Mouse (Mus musculus) bone marrow, adult 2 months (tissue): ENCODE measurements around the gene Pgm2. TPM values are rescaled to one million over a fixed set of nuclear protein-coding genes. Genes with fewer than 3 reads are reported as not detected.

Experiments used
- H3K27ac ChIP-seq: fragments of 200-500 bp; 2 replicates; pipeline ENCODE4 v1.5.1; 2012; ENCODE audit warnings: low read depth, mild to moderate bottlenecking, control low read depth, inconsistent platforms, low read length; ENCODE audit not compliant: control insufficient read depth, poor library complexity, insufficient read depth
- H3K4me1 ChIP-seq: fragments of 200-500 bp; 2 replicates; pipeline ENCODE4 v1.6.1; 2011; ENCODE audit warnings: low read length; ENCODE audit not compliant: control insufficient read depth, insufficient read depth
- H3K4me3 ChIP-seq: fragments of 200-500 bp; replicated peaks from 2 replicates; pipeline ENCODE3; 2011; ENCODE audit warnings: mild to moderate bottlenecking, low read depth, low read length, control low read depth; ENCODE audit not compliant: control insufficient read depth
- CTCF ChIP-seq: fragments of 200-500 bp; IDR thresholded peaks from 2 replicates; pipeline ENCODE4 v1.5.1; 2011; ENCODE audit warnings: low read length, control low read depth; ENCODE audit not compliant: control insufficient read depth, insufficient read depth
- POLR2A ChIP-seq: fragments of 200-500 bp; IDR thresholded peaks from 2 replicates; pipeline ENCODE4 v1.6.1; 2011; ENCODE audit warnings: low read depth, mild to moderate bottlenecking, control low read depth, low read length, borderline replicate concordance; ENCODE audit not compliant: control insufficient read depth
- WGBS: fragments of 180-500 bp; shearing (Covaris S2); methylation state at CpG from one replicate; pipeline ENCODE4 v1.1.7; 2018; 5-methylcytosine and 5-hydroxymethylcytosine counted together
- polyA plus RNA-seq: library from polyadenylated mRNA; stranded (reverse); fragments of >200 nt; gene quantifications from 2 replicates; pipeline ENCODE4 v1.2.4, GENCODE M21; 2011; ENCODE audit warnings: low replicate concordance; ENCODE audit not compliant: missing spikeins, insufficient read depth, insufficient read length

Pgm2 gene
- polyA plus RNA-seq, 1 experiment, result 19.3 TPM

DNA sequence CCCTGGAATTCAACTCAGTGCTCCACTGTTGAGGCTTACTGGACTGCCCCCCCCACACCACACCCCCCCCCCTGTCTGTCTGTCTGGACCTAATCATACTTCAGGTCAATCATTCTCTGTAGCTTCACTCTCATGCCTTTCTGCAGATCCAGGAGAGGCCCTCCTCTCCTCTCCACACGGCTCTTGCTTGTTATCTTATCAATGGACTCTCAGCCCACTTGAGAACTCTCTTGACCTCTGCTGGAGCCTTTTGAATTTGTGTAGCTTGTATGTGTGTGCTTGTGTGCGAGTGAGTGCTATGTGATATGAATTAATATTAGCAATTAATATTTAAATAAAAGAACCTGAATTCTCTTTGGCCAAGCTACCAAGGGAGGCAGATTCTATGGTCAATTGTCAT is 26.6 kb upstream of the Pgm2 start:
- Histone ChIP-seq H3K4me1 (no peaks in the 10 kb centered on the region), H3K4me3 (no peak overlapping the region), H3K27ac (no peak overlapping the region)
- WGBS, result 67% methylated on average over 2 of the region's 2 CpGs
- TF ChIP-seq POLR2A (no peak), CTCF (no peak)

DNA sequence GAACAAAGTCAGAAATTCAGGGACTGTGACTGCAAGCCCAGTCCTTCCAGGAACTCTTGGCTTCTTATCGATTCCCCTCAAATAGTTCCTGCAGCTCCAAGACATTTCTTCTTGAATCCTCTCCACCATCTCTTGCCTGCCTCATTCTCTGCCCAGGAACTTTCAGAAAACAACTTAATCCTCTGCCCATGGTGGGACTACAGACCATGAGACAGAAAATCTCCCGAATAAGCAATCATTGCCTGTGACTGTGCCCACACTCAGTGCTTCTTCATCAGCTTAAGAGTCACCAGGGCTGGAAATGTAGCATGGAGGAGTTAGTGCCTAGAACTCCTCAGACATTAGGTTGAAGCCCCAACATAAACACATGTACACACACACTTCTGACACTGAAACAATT is 25.2 kb upstream of the Pgm2 start:
- no peaks in the 10 kb centered on the region for H3K4me1 ChIP-seq
- TF ChIP-seq POLR2A (no peak), CTCF (no peak)
- no peak overlapping the region for H3K27ac ChIP-seq
- 73% methylated on average over 2 of the region's 2 CpGs for WGBS
- H3K4me3 ChIP-seq, result no peak overlapping the region

DNA sequence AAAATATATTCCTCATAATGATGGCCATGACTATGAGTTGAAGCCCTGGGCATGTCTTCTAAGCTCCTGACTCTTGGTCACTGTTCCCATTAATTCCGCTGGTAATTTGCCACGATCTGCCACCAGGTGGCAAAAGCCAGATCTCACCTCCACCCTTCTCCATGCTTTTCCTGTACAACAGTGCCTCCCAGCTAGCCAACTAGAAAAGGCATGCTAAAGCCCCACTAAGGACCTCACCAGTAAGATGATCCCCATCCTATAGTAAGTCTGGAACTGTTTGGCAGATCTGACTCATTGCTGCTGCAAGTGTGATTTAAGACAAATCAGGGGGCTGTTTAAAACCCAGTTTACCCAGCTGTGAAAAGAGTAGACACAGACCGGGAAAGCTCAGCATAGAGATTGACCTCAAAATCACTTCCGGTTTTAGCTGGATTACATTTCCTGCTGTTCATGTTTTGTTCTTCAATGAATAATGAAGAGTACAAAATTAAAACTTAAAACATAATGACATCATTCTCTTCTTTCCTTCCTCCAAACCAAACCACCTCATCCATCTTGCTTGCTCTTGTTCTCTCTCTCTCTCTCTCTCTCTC is 22.6 kb upstream of the Pgm2 start:
- H3K27ac ChIP-seq, result no peak overlapping the region
- WGBS, result 15% methylated on average over 4 of the region's 4 CpGs

DNA sequence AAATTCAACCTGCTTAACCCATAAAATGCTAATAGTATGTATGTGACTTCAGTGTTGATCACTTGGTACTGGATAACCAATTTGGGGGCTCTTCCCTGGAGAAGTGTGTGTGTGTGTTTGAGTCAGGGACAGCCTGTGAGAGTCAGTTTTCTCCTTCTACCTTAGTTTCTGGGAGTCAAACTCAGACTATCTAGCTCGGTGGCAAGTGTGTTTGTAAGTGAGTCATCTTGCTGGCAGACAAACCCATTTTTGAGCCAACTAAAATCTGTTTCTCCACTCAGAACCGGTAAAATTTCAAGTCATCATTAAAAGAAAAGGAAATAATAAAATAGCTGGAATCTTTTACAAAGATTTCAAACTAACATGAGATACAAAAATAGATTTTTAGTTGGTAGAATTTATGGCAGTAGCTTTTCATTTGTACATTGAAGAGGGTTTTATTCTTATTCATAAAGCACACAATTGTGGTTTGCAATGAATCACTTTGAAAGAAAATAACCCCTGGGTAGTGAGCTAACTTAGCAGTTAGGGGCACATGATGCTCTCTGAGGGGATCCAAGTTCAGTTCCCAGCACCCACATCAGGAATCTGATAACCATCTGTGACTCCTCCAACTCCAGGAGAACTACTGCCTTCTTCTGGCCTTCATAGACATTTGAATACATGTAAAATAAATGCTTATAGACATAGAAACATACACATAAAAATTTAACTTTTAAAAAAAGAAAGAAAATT is 21.8 kb upstream of the Pgm2 start:
- 64% methylated on average over 2 of the region's 2 CpGs for WGBS
- TF ChIP-seq POLR2A, result no peak
- no peak for TF ChIP-seq CTCF
- Histone ChIP-seq H3K4me3 (no peak overlapping the region), H3K27ac (no peak overlapping the region), H3K4me1 (no peaks in the 10 kb centered on the region)

More for the DNA sequence above, 22.6 kb upstream of the Pgm2 start:
- no peaks in the 10 kb centered on the region for H3K4me1 ChIP-seq
- no peak overlapping the region for H3K4me3 ChIP-seq
- TF ChIP-seq CTCF (peak; percentile 94), POLR2A (no peak)

DNA sequence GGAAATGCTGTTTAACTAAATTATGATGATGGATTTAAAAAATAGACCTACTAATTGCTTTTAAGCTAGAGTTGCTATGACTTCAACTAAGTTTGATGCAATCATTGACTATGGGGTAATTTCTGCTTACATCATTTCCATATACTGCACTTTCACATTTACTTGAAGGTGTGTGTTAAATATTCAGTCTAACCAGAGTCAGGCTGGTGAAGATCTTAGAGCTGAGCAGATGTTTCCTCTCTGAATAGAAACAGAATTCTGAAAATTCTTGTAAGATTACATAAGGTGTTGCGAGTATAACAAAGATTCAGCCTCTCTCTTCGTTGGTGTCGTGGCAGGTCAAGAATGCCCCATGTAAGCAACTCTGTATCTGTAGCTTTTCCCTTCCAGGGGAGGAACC is 18.3 kb upstream of the Pgm2 start:
- H3K4me3 ChIP-seq, result no peak overlapping the region
- 38% methylated on average over 3 of the region's 3 CpGs for WGBS
- TF ChIP-seq CTCF (no peak), POLR2A (no peak)
- H3K4me1 ChIP-seq, result no peaks in the 10 kb centered on the region; the same call in 1 of the 2 replicates
- H3K27ac ChIP-seq, result no peak overlapping the region

DNA sequence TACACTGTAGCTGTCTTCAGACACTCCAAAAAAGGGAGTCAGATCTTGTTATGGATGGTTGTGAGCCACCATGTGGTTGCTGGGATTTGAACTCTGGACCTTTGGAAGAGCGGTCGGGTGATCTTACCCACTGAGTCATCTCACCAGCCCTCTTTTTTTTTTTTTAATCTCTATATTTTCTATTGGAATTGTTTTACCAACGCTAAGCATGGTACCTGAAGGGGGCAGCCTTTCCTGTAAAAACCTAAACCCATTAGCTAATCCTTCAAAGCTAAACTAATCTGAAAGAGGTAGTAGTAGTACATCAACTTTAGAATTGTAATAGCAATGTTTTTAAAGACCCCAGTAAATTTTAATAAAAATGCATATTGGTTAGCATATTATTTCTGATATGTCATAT is 17.2 kb upstream of the Pgm2 start:
- Histone ChIP-seq H3K27ac (no peak overlapping the region), H3K4me1 (no peaks in the 10 kb centered on the region; the same call in 1 of the 2 replicates), H3K4me3 (no peak overlapping the region)
- TF ChIP-seq POLR2A, result no peak
- TF ChIP-seq CTCF, result no peak
- WGBS, result 19% methylated on average over 3 of the region's 3 CpGs

DNA sequence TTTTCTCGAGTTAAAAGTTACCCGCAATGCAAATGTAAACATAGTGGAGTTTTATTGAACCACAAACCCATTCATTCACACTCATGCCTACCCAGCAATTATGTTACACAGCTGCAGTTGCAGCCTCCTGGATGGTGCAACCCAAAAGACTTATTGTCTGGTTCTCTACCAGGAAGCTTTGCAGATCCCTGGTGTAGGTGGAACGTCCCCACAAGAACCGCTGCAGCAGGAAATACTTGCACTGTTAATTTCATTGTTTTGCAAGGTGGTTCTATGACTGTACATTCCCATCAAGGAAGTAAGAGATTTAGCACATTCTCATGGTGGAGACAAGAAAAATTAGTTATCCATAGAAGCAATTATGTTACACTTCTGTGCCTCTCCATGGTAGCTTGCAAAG is 15.4 kb upstream of the Pgm2 start:
- WGBS, result 44% methylated on average over 4 of the region's 4 CpGs

DNA sequence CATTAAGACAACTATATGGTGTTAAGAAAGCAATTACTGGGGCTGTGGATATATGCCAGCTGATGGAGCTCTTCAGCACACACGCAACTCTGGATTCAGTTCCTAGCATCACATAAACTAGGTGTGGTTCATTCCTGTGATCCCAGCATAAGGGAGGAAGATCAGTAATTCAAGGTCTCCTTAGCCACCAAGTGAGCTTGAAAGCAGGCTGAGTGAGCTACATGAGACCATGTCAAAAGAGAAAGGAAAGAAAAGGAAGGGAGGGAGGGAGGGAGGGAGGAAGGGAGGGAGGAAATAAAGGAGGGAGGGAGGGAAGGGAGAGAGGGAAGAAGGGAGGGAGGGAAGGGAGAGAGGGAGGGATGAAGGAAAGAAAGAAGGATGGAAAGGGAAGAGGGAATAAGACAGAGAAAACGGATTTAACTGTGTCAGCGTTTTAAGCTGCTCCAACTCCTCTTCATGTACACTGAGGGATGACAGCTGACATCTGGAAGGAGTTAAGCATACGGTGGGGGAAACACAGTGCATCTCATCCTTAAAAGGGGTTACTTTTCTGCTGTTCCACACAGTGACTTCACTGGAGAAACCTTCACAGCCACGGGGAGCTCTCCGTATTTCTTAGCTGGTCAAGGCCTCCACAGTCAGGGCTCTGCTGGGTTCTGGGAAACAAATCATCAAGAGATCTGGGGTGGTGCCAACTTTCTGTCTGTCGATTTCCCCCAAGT is 13.8 kb upstream of the Pgm2 start:
- no peak overlapping the region for H3K4me3 ChIP-seq
- H3K4me1 ChIP-seq, result no peaks in the 10 kb centered on the region; the same call in 1 of the 2 replicates
- H3K27ac ChIP-seq, result no peak overlapping the region
- WGBS, result 57% methylated on average over 7 of the region's 7 CpGs
- TF ChIP-seq CTCF (no peak), POLR2A (no peak)

More for the DNA sequence above, 15.4 kb upstream of the Pgm2 start:
- Histone ChIP-seq H3K27ac (no peak overlapping the region), H3K4me1 (no peaks in the 10 kb centered on the region; the same call in 1 of the 2 replicates), H3K4me3 (no peak overlapping the region)
- TF ChIP-seq CTCF (no peak), POLR2A (no peak)
